Mouse (Mus musculus) embryonic fibroblast, embryonic 13.5 days (primary cell): ENCODE results near the gene Hoxb4.

Experiments
- CTCF ChIP-seq: IDR thresholded peaks from 2 replicates; pipeline ENCODE4 v1.5.1; 2011; ENCODE audit warnings: mild to moderate bottlenecking, control low read depth, low read length, moderate library complexity, borderline replicate concordance; ENCODE audit not compliant: insufficient read depth
- POLR2A ChIP-seq: IDR thresholded peaks from 2 replicates; pipeline ENCODE4 v1.6.1; 2011; ENCODE audit warnings: low read depth, mild to moderate bottlenecking, control low read depth, low read length, moderate library complexity

- TF ChIP-seq CTCF = no peak
- 0 out of 2 replicates have a peak, but pooled peaks have one; percentile 15 for TF ChIP-seq POLR2A
Measured at GRCm38 (mm10) chr11:96332618-96333032, 14.6 kb downstream of the Hoxb4 start.
